Mouse (Mus musculus) olfactory bulb, adult 2 months (tissue): ENCODE results near the gene Ccdc146. TPM values are rescaled to one million over a fixed set of nuclear protein-coding genes. Genes with fewer than 3 reads are reported as not detected.

Experiments used
- H3K27ac ChIP-seq: fragments of 200-500 bp; 2 replicates; pipeline ENCODE4 v1.5.1; 2012; ENCODE audit warnings: low read depth, low read length; ENCODE audit not compliant: insufficient read depth
- H3K4me1 ChIP-seq: fragments of 200-500 bp; 2 replicates; pipeline ENCODE4 v1.6.1; 2012; ENCODE audit warnings: low read length; ENCODE audit not compliant: control insufficient read depth, insufficient read depth
- H3K4me3 ChIP-seq: fragments of 200-500 bp; 2 replicates; pipeline ENCODE4 v1.5.1; 2012; ENCODE audit warnings: mild to moderate bottlenecking, low read depth, low read length, moderate library complexity; ENCODE audit not compliant: insufficient read depth
- CTCF ChIP-seq: fragments of 200-500 bp; IDR thresholded peaks from 2 replicates; pipeline ENCODE4 v1.5.1; 2012; ENCODE audit warnings: low read depth, mild to moderate bottlenecking, low read length, moderate library complexity; ENCODE audit not compliant: insufficient read depth
- POLR2A ChIP-seq: fragments of 200-500 bp; IDR thresholded peaks from 2 replicates; pipeline ENCODE4 v1.6.1; 2012; ENCODE audit warnings: mild to moderate bottlenecking, low read depth, low read length, moderate library complexity; ENCODE audit not compliant: insufficient read depth
- WGBS: fragments of 180-500 bp; shearing (Covaris S2); methylation state at CpG from one replicate; pipeline ENCODE4 v1.1.7; 2018; 5-methylcytosine and 5-hydroxymethylcytosine counted together
- polyA plus RNA-seq: library from polyadenylated mRNA; stranded (reverse); fragments of >200 nt; gene quantifications from 2 replicates; pipeline ENCODE4 v1.2.4, GENCODE M21; 2012; ENCODE audit warnings: low replicate concordance; ENCODE audit not compliant: missing spikeins, insufficient read depth, insufficient read length

Gene Ccdc146
- polyA plus RNA-seq, 1 experiment: not detected

GRCm38 (mm10) chr5:21426666-21427065, 2.2 kb upstream of the Ccdc146 start:
- TF ChIP-seq POLR2A (no peak), CTCF (no peak)
- Histone ChIP-seq H3K4me1 (0 out of 2 replicates have a peak, but pooled peaks cover 3% of the 10 kb centered on the region), H3K27ac (no peak overlapping the region), H3K4me3 (no peak overlapping the region)
- WGBS: 98% methylated on average over 6 of the region's 6 CpGs

DNA sequence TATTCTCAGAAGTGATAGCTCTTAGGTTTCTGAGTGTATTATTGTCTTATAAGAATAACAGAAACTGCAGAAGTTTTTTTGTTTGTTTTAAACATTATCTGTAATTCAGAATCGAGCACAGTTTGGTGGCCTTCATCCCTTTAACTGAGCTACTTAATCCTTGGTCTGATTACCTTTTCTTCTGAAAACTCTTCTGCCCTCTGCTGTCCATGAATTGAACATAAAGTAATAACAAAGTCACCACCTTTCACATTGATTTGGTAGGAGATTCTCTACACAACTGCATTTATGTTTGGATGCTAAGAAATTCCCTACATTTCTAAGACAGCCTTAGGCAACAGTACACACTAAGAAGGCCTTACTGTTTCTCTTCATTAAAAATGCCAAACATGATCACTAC, 3.9 kb downstream of the Ccdc146 start:
- Histone ChIP-seq H3K4me1 (0 out of 2 replicates have a peak, but pooled peaks cover 3% of the 10 kb centered on the region), H3K27ac (no peak overlapping the region), H3K4me3 (no peak overlapping the region)
- TF ChIP-seq CTCF: no peak
- no peak for TF ChIP-seq POLR2A
- 11% methylated on average over 1 of the region's 1 CpGs for WGBS

DNA sequence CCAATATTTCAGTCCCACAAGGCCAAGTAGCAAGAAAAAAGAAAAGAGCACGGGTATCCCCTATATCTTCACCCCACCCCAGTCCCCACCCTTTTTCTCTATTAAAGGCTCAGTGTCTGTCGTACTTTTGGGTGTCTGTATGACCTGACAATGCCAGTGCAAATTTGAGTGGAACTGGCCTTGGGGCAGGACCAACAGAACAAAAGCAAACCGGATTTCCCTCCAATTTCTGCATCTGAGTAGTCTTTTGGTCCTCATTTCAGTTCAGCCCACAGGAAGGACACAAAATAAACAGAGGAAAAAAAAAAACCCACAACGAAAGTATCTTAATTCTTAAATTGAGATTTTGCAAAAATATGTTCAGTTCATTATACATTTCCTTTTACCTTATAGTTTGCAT, 5.9 kb downstream of the Ccdc146 start:
- Histone ChIP-seq H3K4me3 (no peak overlapping the region), H3K4me1 (no peaks in the 10 kb centered on the region), H3K27ac (no peak overlapping the region)
- TF ChIP-seq CTCF (no peak), POLR2A (no peak)
- WGBS: 73% methylated on average over 4 of the region's 4 CpGs

GRCm38 (mm10) chr5:21414116-21414820, 10.2 kb downstream of the Ccdc146 start:
- H3K27ac ChIP-seq: no peak overlapping the region
- 64% methylated on average over 1 of the region's 1 CpGs for WGBS
- H3K4me1 ChIP-seq: no peaks in the 10 kb centered on the region
- TF ChIP-seq CTCF (no peak), POLR2A (no peak)
- H3K4me3 ChIP-seq: no peak overlapping the region

DNA sequence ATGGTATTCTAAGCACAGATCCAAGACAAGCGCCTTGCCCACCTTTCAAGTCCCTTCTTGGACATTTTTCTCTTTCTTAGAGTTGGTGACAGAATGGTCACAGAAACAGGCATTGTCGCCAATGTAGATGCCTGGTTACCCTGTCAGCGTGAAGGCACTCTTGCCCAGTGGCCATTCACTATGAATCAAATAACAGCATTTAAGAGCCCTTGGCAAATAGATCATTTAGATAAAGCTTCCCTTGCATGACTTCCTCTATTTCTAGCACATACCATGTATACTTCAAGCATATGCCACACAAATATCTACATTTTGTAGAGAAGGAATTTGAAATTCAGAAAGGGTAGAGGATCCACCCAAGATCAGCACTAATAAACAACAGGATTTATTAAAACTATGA, 11.2 kb downstream of the Ccdc146 start:
- WGBS: 90% methylated on average over 3 of the region's 3 CpGs
- TF ChIP-seq CTCF: no peak
- H3K4me3 ChIP-seq: no peak overlapping the region
- no peaks in the 10 kb centered on the region for H3K4me1 ChIP-seq
- no peak overlapping the region for H3K27ac ChIP-seq

DNA sequence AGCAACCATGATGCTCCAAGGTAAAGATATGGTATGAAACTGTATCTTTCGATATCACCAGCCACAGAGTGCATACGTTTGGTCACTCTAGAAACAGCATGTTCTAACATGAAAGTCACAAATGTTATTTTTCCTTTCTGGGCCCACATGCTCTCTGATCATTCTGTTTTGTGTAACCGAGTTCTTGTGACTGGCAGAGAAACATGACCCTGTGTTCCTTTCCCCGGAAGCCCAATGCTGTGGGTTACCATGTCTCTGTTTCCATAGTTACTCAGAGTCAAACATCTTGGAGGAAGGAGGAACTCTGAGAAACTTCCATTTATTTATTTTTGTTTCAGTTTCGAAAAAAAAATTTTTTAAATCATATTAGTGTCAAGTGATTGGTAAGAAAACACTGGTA, 12.4 kb downstream of the Ccdc146 start:
- Histone ChIP-seq H3K4me1 (no peaks in the 10 kb centered on the region), H3K4me3 (no peak overlapping the region), H3K27ac (no peak overlapping the region)
- no peak for TF ChIP-seq POLR2A
- no peak for TF ChIP-seq CTCF
- WGBS: 74% methylated on average over 5 of the region's 5 CpGs

DNA sequence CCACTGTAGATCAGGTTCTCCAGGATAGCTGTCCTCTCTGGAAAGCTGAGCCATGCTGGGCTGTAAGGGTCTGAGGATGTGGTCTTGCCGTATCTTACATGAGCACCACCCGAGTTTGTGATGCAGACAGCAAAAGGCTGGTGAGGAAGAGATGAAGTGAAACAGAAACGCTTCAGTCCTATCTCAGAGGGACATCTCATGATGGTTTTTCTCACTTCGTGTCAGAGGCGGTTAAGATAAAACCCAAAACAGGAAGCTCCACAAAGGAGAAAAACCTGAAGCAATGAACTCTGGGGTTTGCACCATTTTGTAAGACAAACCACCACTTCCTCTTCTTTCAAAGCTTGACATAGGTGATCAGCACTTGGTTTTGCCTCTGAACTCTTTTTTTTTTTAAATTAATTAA, 13.2 kb downstream of the Ccdc146 start:
- WGBS: 92% methylated on average over 5 of the region's 5 CpGs
- Histone ChIP-seq H3K27ac (no peak overlapping the region), H3K4me1 (no peaks in the 10 kb centered on the region), H3K4me3 (no peak overlapping the region)
- TF ChIP-seq POLR2A: no peak
- TF ChIP-seq CTCF: no peak

DNA sequence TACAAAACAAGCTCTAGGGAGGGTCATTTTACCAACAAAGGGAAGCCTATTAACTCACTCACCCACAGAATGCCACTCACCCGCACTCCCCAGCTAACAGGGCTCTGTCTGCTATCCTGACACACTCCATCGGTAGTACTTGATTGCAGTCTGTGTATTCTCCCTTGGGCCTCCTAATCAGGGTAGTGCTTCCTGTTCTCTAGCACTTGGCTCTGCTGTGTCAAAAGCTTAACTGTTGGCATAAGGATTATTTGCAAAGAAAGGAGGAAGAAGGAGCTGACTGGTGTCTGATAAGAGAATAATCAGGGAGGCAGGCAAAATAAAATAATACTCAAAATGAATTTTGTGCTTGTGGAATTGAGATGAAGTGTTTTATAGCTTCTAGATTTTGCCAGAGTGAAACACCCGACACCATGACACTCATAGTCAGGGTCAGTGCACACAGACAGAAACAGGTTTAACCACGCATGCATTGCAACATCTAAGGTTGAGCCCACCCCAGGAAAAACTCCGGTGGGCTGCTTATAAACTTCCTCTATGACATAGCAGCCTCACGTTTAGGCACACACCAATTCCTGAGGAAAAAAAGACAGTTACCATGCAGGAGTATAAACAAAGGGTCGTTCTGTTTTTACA, 29.2 kb downstream of the Ccdc146 start:
- TF ChIP-seq POLR2A: no peak
- no peak for TF ChIP-seq CTCF
- Histone ChIP-seq H3K27ac (no peak overlapping the region), H3K4me3 (no peak overlapping the region), H3K4me1 (no peaks in the 10 kb centered on the region)
- whole genome bisulfite sequencing: 65% methylated on average over 7 of the region's 7 CpGs

GRCm38 (mm10) chr5:21394562-21394961, 29.9 kb downstream of the Ccdc146 start:
- no peak overlapping the region for H3K4me3 ChIP-seq
- no peak overlapping the region for H3K27ac ChIP-seq
- H3K4me1 ChIP-seq: no peaks in the 10 kb centered on the region
- TF ChIP-seq CTCF: no peak
- TF ChIP-seq POLR2A: no peak
- WGBS: 74% methylated on average over 2 of the region's 2 CpGs
